In the genomic region with DNA sequence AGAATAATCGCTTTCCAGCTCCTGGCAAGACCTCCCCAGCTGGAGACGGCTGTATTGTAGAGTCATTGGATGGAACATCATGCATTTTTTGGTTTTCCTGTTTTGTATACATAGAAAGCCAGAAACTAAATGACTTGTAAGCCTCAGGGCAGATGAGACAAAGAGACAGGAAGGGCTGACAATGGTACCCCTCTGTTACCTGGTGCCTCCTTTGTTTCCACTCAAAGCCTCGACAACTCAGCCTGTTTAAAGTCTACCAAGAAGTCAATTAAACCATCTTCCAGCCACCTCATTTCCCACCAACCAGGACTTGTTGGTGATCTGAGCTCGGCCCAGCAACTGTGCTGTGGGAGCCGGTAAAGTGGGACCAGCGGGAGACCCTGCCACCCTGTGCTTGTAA, we compare ENCODE assay signal across 27 mouse cellular contexts. TPM values are rescaled to one million over a fixed set of nuclear protein-coding genes. Genes with fewer than 3 reads are reported as not detected.
DNase-seq lines count a peak whose midpoint lies in the region; ATAC-seq and TF ChIP-seq lines count a peak whose summit lies in the region.
"Had no signal": no experiment of that assay in that cellular context is flagged by ENCODE, and none has a peak within 500 bp of the region (broad histone marks: within the 10 kb centered on the region; RNA-seq: fewer than 3 reads in every experiment).

No protein-coding gene starts in this region.

- no peak overlapping the region for H3K9ac ChIP-seq in forebrain, embryonic 15.5 days (replicated peaks)
- no peak overlapping the region for H3K9ac ChIP-seq in forebrain, embryonic 13.5 days
- peak overlapping the region; percentile 16; the same call in 1 of the 2 replicates for H3K9ac ChIP-seq in hindbrain, embryonic 14.5 days
- H3K9ac ChIP-seq in hindbrain, embryonic 16.5 days (ENCODE audit: low read depth, low read length): no peak overlapping the region
- H3K9ac ChIP-seq in ES-Bruce4 (ENCODE audit: low read depth, poor library complexity, severe bottlenecking): no peak overlapping the region
- no peak overlapping the region for H3K9ac ChIP-seq in liver, postnatal 0 days (replicated peaks)
- H3K9ac ChIP-seq: embryonic facial prominence, embryonic 13.5 days; heart, embryonic 12.5 days; heart, embryonic 15.5 days; hindbrain, embryonic 15.5 days; intestine, embryonic 15.5 days had no signal

- no peak for TF ChIP-seq POLR2A in ES-Bruce4 (IDR thresholded peaks at IDR 0.05; ENCODE audit: insufficient read depth, low read length)

- peak overlapping the region; percentile 25 for H3K27ac ChIP-seq in forebrain, embryonic 15.5 days (replicated peaks)
- no peak overlapping the region for H3K27ac ChIP-seq in forebrain, embryonic 13.5 days
- no peak overlapping the region for H3K27ac ChIP-seq in hindbrain, embryonic 14.5 days
- H3K27ac ChIP-seq in hindbrain, embryonic 16.5 days (ENCODE audit: low read depth, low read length): no peak overlapping the region
- H3K27ac ChIP-seq in ES-Bruce4 (ENCODE audit: insufficient read depth, low read length): no peak overlapping the region
- no peak overlapping the region for H3K27ac ChIP-seq in liver, postnatal 0 days (ENCODE audit: low read depth)
- H3K27ac ChIP-seq: embryonic facial prominence, embryonic 10.5 days; embryonic facial prominence, embryonic 13.5 days; heart, embryonic 15.5 days; hindbrain, embryonic 15.5 days; intestine, embryonic 15.5 days had no signal

- no peak overlapping the region for H3K4me2 ChIP-seq in forebrain, embryonic 15.5 days (replicated peaks)
- H3K4me2 ChIP-seq in forebrain, embryonic 13.5 days: no peak overlapping the region
- H3K4me2 ChIP-seq in hindbrain, embryonic 14.5 days (replicated peaks): no peak overlapping the region
- H3K4me2 ChIP-seq in hindbrain, embryonic 16.5 days (ENCODE audit: low read length): no peak overlapping the region
- no peak overlapping the region for H3K4me2 ChIP-seq in liver, postnatal 0 days (ENCODE audit: low read depth, low read length)
- H3K4me2 ChIP-seq: embryonic facial prominence, embryonic 13.5 days; heart, embryonic 12.5 days; heart, embryonic 15.5 days; hindbrain, embryonic 15.5 days; intestine, embryonic 15.5 days had no signal

- ATAC-seq in forebrain, embryonic 15.5 days (replicated peaks): no peak
- no peak for ATAC-seq in forebrain, embryonic 13.5 days
- no peak for ATAC-seq in hindbrain, embryonic 14.5 days (ENCODE audit: low FRiP score)
- no peak for ATAC-seq in hindbrain, embryonic 16.5 days
- no peak for ATAC-seq in liver, postnatal 0 days
- ATAC-seq: intestine, embryonic 15.5 days had no signal

- H3K4me3 ChIP-seq in forebrain, embryonic 15.5 days: no peak overlapping the region
- H3K4me3 ChIP-seq in forebrain, embryonic 13.5 days: no peak overlapping the region
- no peak overlapping the region for H3K4me3 ChIP-seq in hindbrain, embryonic 14.5 days (replicated peaks; ENCODE audit: low read length)
- no peak overlapping the region for H3K4me3 ChIP-seq in hindbrain, embryonic 16.5 days (ENCODE audit: low read length)
- no peak overlapping the region for H3K4me3 ChIP-seq in ES-Bruce4 (ENCODE audit: low read depth, low read length)
- no peak overlapping the region for H3K4me3 ChIP-seq in liver, postnatal 0 days (ENCODE audit: low read depth, low read length)
- H3K4me3 ChIP-seq: embryonic facial prominence, embryonic 10.5 days; embryonic facial prominence, embryonic 13.5 days; erythroblast, embryonic 14.5 days; heart, embryonic 12.5 days; heart, embryonic 15.5 days; hindbrain, embryonic 15.5 days; intestine, embryonic 15.5 days had no signal

- peak; percentile 38; the same call in 1 of the 2 replicates for TF ChIP-seq EP300 in ES-Bruce4 (IDR thresholded peaks at IDR 0.05; ENCODE audit: insufficient read depth, low read depth, low read length)
- TF ChIP-seq EP300 in liver, postnatal 0 days (IDR thresholded peaks at IDR 0.05; ENCODE audit: low read depth): no peak

- WGBS in forebrain, embryonic 15.5 days: 38% methylated on average over 6 of the region's 6 CpGs
- 43% methylated on average over 6 of the region's 6 CpGs for WGBS in forebrain, embryonic 13.5 days
- 51% methylated on average over 6 of the region's 6 CpGs for WGBS in hindbrain, embryonic 14.5 days
- 45% methylated on average over 6 of the region's 6 CpGs for WGBS in hindbrain, embryonic 16.5 days
- 77% methylated on average over 6 of the region's 6 CpGs for WGBS in liver, postnatal 0 days (ENCODE audit: insufficient replicate concordance)

- H3K9me3 ChIP-seq in forebrain, embryonic 15.5 days: no peaks in the 10 kb centered on the region
- H3K9me3 ChIP-seq in forebrain, embryonic 13.5 days (replicated peaks): no peaks in the 10 kb centered on the region
- H3K9me3 ChIP-seq in hindbrain, embryonic 14.5 days (ENCODE audit: control insufficient read depth, low read length): no peaks in the 10 kb centered on the region
- H3K9me3 ChIP-seq in hindbrain, embryonic 16.5 days (ENCODE audit: control insufficient read depth, low read length): no peaks in the 10 kb centered on the region
- H3K9me3 ChIP-seq in ES-Bruce4 (replicated peaks; ENCODE audit: control insufficient read depth, insufficient read depth, low read length, poor library complexity, severe bottlenecking): no peaks in the 10 kb centered on the region
- no peaks in the 10 kb centered on the region for H3K9me3 ChIP-seq in liver, postnatal 0 days (ENCODE audit: low read length)
- H3K9me3 ChIP-seq: embryonic facial prominence, embryonic 10.5 days; embryonic facial prominence, embryonic 13.5 days; heart, embryonic 12.5 days; heart, embryonic 15.5 days; hindbrain, embryonic 15.5 days; intestine, embryonic 15.5 days had no signal

- no peaks in the 10 kb centered on the region for H3K36me3 ChIP-seq in forebrain, embryonic 15.5 days
- no peaks in the 10 kb centered on the region for H3K36me3 ChIP-seq in forebrain, embryonic 13.5 days (ENCODE audit: poor library complexity, severe bottlenecking)
- H3K36me3 ChIP-seq in hindbrain, embryonic 14.5 days (replicated peaks; ENCODE audit: control insufficient read depth, insufficient read depth): no peaks in the 10 kb centered on the region
- no peaks in the 10 kb centered on the region for H3K36me3 ChIP-seq in hindbrain, embryonic 16.5 days (ENCODE audit: control insufficient read depth, insufficient read depth, low read length)
- H3K36me3 ChIP-seq in ES-Bruce4 (ENCODE audit: control insufficient read depth, insufficient read depth, low read length, poor library complexity, severe bottlenecking): no peaks in the 10 kb centered on the region
- H3K36me3 ChIP-seq in liver, postnatal 0 days (replicated peaks; ENCODE audit: insufficient read depth, low read length): no peaks in the 10 kb centered on the region
- H3K36me3 ChIP-seq: embryonic facial prominence, embryonic 10.5 days; embryonic facial prominence, embryonic 13.5 days; heart, embryonic 12.5 days; heart, embryonic 15.5 days; hindbrain, embryonic 15.5 days; intestine, embryonic 15.5 days had no signal

- TF ChIP-seq CTCF in ES-Bruce4 (IDR thresholded peaks at IDR 0.05; ENCODE audit: low read depth, low read length): no peak
- TF ChIP-seq CTCF in liver, postnatal 0 days (IDR thresholded peaks at IDR 0.05; ENCODE audit: low read depth): no peak

- DNase-seq in hindbrain, embryonic 14.5 days (ENCODE audit: low spot score): no peak
- peak; percentile 80 for DNase-seq in R1 (ENCODE audit: low read depth, low spot score)
- DNase-seq in liver, postnatal 0 days: no peak
- DNase-seq in cerebellum, adult 18-20 months: no peak
- DNase-seq: adrenal gland, adult 2 months; adrenal gland, postnatal 14 days; cerebellum, adult 11 months; cerebellum, adult 8-10 months; cerebellum, postnatal 10 days; cerebellum, postnatal 36 days; embryo, embryonic 11 days; gastrocnemius, postnatal 25 days; heart, adult 18-20 months; heart, postnatal 10 days; heart, postnatal 4 days; kidney, adult 11 months had no signal

- no peaks in the 10 kb centered on the region for H3K27me3 ChIP-seq in forebrain, embryonic 15.5 days
- no peaks in the 10 kb centered on the region for H3K27me3 ChIP-seq in forebrain, embryonic 13.5 days
- H3K27me3 ChIP-seq in hindbrain, embryonic 14.5 days (ENCODE audit: control insufficient read depth, insufficient read depth, low read length): no peaks in the 10 kb centered on the region
- no peaks in the 10 kb centered on the region for H3K27me3 ChIP-seq in hindbrain, embryonic 16.5 days (replicated peaks; ENCODE audit: control insufficient read depth, insufficient read depth, low read length)
- H3K27me3 ChIP-seq in ES-Bruce4 (ENCODE audit: control insufficient read depth, insufficient read depth, low read length, poor library complexity, severe bottlenecking): no peaks in the 10 kb centered on the region
- no peaks in the 10 kb centered on the region for H3K27me3 ChIP-seq in liver, postnatal 0 days (ENCODE audit: insufficient read depth, low read length)
- H3K27me3 ChIP-seq: embryonic facial prominence, embryonic 13.5 days; heart, embryonic 15.5 days; hindbrain, embryonic 15.5 days; intestine, embryonic 15.5 days had no signal

- peaks cover 6% of the 10 kb centered on the region; the same call in 1 of the 2 replicates for H3K4me1 ChIP-seq in forebrain, embryonic 15.5 days
- peaks cover 13% of the 10 kb centered on the region; the same call in 1 of the 2 replicates for H3K4me1 ChIP-seq in forebrain, embryonic 13.5 days
- 0 out of 2 replicates have a peak, but pooled peaks cover 4% of the 10 kb centered on the region for H3K4me1 ChIP-seq in hindbrain, embryonic 14.5 days (replicated peaks; ENCODE audit: control insufficient read depth, insufficient read depth, low read length)
- no peaks in the 10 kb centered on the region for H3K4me1 ChIP-seq in hindbrain, embryonic 16.5 days (ENCODE audit: control insufficient read depth, insufficient read depth, low read depth, low read length)
- H3K4me1 ChIP-seq in ES-Bruce4 (ENCODE audit: control insufficient read depth, insufficient read depth, low read length): peaks cover 1% of the 10 kb centered on the region
- no peaks in the 10 kb centered on the region for H3K4me1 ChIP-seq in liver, postnatal 0 days (ENCODE audit: insufficient read depth)
- H3K4me1 ChIP-seq: embryonic facial prominence, embryonic 10.5 days had no signal

RNA-seq across cellular contexts. Expression of gene Npl, which starts 11.0 kb away (rescaled TPM):
- 7.2 and 8.2 TPM in 2 replicates for polyA plus RNA-seq in forebrain, embryonic 15.5 days (2015; fragmentation: Nextera tagmentation; extraction: Ambion mirVana)
- 6.6 and 7.8 TPM in 2 replicates for polyA plus RNA-seq in forebrain, embryonic 13.5 days (2015; fragmentation: Nextera tagmentation; extraction: Ambion mirVana)
- 15.8 and 16.8 TPM in 2 replicates for polyA plus RNA-seq in hindbrain, embryonic 14.5 days (2014; fragmentation: Nextera tagmentation; extraction: Ambion mirVana)
- polyA plus RNA-seq in hindbrain, embryonic 16.5 days (2015; fragmentation: Nextera tagmentation; extraction: Ambion mirVana): 15.4 and 17.4 TPM in 2 replicates
- polyA plus RNA-seq in ES-Bruce4 (2011; ENCODE audit: insufficient read depth, insufficient read length, low read depth, missing spikeins): 9.2 and 10.0 TPM in 2 replicates
- 6.8 TPM in 2 replicates for polyA plus RNA-seq in liver, postnatal 0 days (2015; fragmentation: Nextera tagmentation; extraction: Ambion mirVana)
